Mouse (Mus musculus) CD4-positive, CD25-positive, alpha-beta regulatory T cell (primary cell): ENCODE results near the gene Zfp846. TPM values are rescaled to one million over a fixed set of nuclear protein-coding genes. Genes with fewer than 3 reads are reported as not detected.

ENCODE experiments used
- polyA plus RNA-seq: library from polyadenylated mRNA; unstranded; fragments of 100-300 nt; shearing (Covaris generic); gene quantifications from one replicate; pipeline ENCODE4 v1.2.1, GENCODE M21; 2017

Zfp846 gene
- 15.4 TPM for polyA plus RNA-seq

DNA sequence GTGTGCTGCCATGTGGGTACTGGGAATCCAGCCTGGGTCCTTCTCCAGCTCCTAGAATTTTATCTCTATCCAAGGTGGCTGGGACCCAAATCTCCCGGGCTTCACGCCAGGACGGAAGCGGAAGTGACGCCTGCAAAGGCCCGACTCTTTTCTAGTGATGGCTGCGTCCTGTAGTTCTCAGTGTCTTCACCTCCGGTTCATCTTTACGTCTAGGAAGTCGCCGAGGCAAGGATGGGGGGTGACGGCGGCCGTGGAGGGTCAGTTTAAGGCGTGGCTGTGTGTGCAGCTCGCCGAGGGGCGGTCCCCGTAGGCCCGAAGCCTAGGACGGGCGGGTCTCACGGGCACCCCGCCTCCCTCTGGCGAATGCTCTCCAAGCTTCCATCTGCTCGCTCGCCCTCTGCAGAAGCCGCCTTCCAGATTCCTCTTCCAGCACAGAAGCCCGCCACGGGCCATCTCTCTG, at the start of gene Zfp846:
TSS of gene Zfp846 (plus strand) at position 117 of the 460 bp plus-strand sequence.

DNA sequence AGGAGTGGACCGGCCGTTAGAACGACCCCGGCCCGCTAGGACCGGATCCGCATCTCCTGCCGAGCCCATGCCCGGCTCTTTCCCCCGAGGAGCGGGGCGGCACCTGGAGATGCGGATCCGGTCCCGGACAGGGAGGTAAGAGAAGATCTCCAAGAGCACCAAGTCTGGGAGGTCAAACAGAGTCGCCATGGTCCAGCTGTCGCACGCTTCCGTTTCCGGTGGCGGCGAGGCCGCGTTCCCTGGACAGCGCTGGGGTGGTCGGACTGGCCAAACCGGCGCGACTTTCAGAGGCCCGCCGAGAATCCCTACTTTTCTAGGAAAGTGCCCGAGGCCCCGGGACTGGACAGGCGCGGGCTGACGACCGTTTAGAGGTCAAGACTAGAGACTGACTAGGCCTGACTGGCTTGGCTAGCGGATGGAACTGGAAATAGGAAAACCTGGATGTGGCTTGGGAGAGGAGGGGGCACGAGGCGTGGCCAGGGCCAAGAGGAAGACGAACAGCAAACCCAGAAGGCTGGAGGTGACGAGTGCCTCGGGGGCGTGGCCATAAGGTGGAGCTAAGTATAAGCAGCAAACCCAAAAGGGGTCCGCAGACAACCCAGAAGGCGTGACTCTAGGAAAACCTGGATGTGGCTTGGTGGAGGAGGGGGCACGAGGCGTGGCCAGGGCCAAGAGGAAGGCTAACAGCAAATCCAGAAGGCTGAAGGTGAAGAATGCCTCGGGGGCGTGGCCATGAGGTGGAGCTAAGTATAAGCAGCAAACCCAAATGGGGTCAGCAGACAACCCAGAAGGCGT, 61.2 kb downstream of the Zfp846 start, which contains the start of gene Ubl5:
TSS of gene Ubl5 (plus strand) at position 778 of the 795 bp plus-strand sequence.

DNA sequence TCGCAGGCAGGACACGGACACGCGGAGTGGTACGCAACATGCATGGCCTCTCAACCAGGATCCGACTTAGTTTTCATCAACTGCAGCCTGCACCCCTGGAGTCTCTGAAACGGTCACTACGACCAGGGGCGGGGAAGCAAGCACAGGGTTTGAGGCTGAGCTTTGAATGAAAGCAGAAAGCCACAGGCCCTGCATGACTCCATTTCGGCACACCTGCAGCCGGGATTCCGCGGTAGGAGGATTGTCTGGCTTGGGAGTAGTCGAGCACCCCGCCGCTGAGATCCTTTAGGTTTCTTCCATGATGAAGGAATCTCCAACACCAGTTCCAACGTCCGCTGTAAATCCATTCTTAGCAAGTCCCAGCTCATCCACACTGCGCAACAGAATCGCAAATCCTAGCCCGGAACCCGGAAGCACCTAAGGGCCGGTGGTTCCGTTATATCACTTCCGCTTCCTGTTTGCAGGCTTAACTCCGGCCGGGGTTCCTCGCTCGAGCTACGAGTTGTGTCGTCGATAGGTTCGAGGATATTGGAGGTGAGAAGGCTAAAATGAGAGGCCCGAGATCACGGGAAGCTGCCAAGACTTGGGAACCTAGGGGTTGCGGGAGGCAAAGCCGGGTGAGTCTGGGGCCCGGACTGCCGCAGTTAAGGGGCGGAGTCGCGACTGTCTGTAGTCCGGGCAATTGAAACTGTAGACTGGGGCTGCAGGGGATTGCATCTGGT, 63.4 kb downstream of the Zfp846 start, which contains the start of gene Fbxl12:
TSS of gene Fbxl12 (minus strand) at position 408 of the 722 bp plus-strand sequence.

DNA sequence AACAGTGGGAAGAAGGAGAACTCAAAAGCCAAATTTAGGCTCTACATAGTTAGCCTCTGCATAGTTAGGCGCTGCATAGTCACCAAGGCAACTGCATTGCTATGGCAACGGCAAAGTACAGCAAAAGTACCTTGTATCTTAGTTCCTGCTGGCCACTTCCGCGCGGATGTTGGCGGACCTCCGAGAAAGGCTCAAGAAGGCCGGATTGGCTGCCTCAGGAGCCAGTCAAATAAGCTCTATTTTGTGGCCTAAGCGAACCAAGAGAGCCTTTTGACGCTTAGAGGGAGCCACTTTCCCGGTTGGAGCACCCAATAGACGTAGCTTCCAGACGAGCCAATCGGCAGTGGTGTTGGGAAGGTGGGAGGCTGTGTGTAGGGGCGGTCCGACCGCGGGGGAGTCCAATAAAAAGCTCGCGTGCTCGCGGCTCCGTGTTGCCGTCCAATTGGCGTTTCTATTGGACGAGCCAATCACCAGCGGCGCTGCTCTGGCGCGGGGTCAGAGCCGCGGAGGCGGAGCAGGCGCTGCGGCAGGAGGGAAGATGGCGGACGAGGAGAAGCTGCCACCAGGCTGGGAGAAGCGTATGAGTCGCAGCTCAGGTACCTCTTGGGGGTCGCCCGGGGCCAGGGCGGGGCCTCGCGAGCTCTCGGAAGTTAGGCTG, 70.6 kb downstream of the Zfp846 start, which contains the start of gene Pin1:
TSS of gene Pin1 (plus strand) at position 494 of the 658 bp plus-strand sequence.

Other genes starting within 250 kb of the Zfp846 start
- 0.19 TPM for gene Olfr18, start 245.2 kb upstream of the Zfp846 start, polyA plus RNA-seq
- 36.2 TPM for gene Zfp560, start 196.1 kb upstream of the Zfp846 start, polyA plus RNA-seq
- 25.4 TPM for gene Zfp26, start 121.1 kb upstream of the Zfp846 start, polyA plus RNA-seq
- gene Zfp426, start 88.5 kb upstream of the Zfp846 start, polyA plus RNA-seq, result 21.5 TPM
- gene Zfp266, start 59.9 kb upstream of the Zfp846 start, polyA plus RNA-seq, result 32.6 TPM
- 308 TPM for gene Ubl5, start 61.6 kb downstream of the Zfp846 start, polyA plus RNA-seq
- 72.4 TPM for gene Fbxl12, start 63.5 kb downstream of the Zfp846 start, polyA plus RNA-seq
- gene Pin1, start 70.8 kb downstream of the Zfp846 start, polyA plus RNA-seq, result 25.0 TPM
- 0.67 TPM for gene Olfm2, start 165.1 kb downstream of the Zfp846 start, polyA plus RNA-seq
- 0.05 TPM for gene Col5a3, start 233.8 kb downstream of the Zfp846 start, polyA plus RNA-seq
- not detected for gene Rdh8, start 237.2 kb downstream of the Zfp846 start, polyA plus RNA-seq